ENCODE assay signal across 27 mouse cellular contexts in genomic region chr6:31211616-31212015, GRCm38 (mm10).
DNase-seq lines count a peak whose midpoint lies in the region; ATAC-seq and TF ChIP-seq lines count a peak whose summit lies in the region.
"Had no signal": no experiment of that assay in that cellular context is flagged by ENCODE, and none has a peak within 500 bp of the region (broad histone marks: within the 10 kb centered on the region; RNA-seq: fewer than 3 reads in every experiment).

No protein-coding gene starts in this region.

- H3K9ac ChIP-seq in stomach, postnatal 0 days (ENCODE audit: low read length): no peak overlapping the region
- H3K9ac ChIP-seq: embryonic facial prominence, embryonic 13.5 days; forebrain, embryonic 12.5 days; forebrain, embryonic 15.5 days; heart, embryonic 13.5 days; hindbrain, embryonic 14.5 days had no signal

- no peak for TF ChIP-seq CTCF in layer of hippocampus, adult 2 months (conservative IDR thresholded peaks at IDR 0.05)
- TF ChIP-seq CTCF in stomach, postnatal 0 days (IDR thresholded peaks at IDR 0.05; ENCODE audit: low read depth): no peak

- H3K4me3 ChIP-seq in layer of hippocampus, adult 2 months: peak overlapping the region; percentile 19; the same call in 1 of the 2 replicates
- H3K4me3 ChIP-seq in stomach, postnatal 0 days (ENCODE audit: low read depth, low read length): no peak overlapping the region
- H3K4me3 ChIP-seq: embryonic facial prominence, embryonic 10.5 days; embryonic facial prominence, embryonic 13.5 days; erythroblast, embryonic 14.5 days; forebrain, embryonic 12.5 days; forebrain, embryonic 15.5 days; heart, adult 2 months; heart, embryonic 10.5 days; heart, embryonic 13.5 days had no signal

- no peaks in the 10 kb centered on the region for H3K27me3 ChIP-seq in stomach, postnatal 0 days (ENCODE audit: control insufficient read depth, insufficient read depth, low read length)

- no peak for ATAC-seq in CD4-positive, CD25-positive, alpha-beta regulatory T cell, adult 4 months
- ATAC-seq in stomach, postnatal 0 days (ENCODE audit: low FRiP score, low TSS enrichment): no peak
- ATAC-seq: forebrain, embryonic 15.5 days; hindbrain, postnatal 0 days; intestine, postnatal 0 days had no signal

- 73% methylated on average over 5 of the region's 5 CpGs for WGBS in stomach, postnatal 0 days

- peak; percentile 39 for DNase-seq in CD4-positive, CD25-positive, alpha-beta regulatory T cell, adult 2 months (ENCODE audit: low read depth, low spot score)
- peak in 1 of 2 experiments; percentile 6 for DNase-seq in layer of hippocampus, adult 2 months (ENCODE audit: low spot score in 2 of 2)
- no peak for DNase-seq in layer of hippocampus, adult 11-12 months (ENCODE audit: low spot score)
- peak; percentile 40 for DNase-seq in CD4-positive helper T cell, adult 2 months (ENCODE audit: low read depth, low spot score)
- no peak for DNase-seq in stomach, postnatal 0 days (ENCODE audit: low spot score)
- DNase-seq: adrenal gland, adult 2 months; adrenal gland, postnatal 14 days; cerebellum, adult 11 months; cerebellum, adult 8-10 months; cerebellum, postnatal 10 days; cerebellum, postnatal 36 days; embryo, embryonic 11 days; gastrocnemius, postnatal 14 days; heart, adult 2 months; heart, postnatal 14 days; heart, postnatal 4 days had no signal

- TF ChIP-seq EP300 in stomach, postnatal 0 days (optimal IDR thresholded peaks at IDR 0.05): no peak

- H3K36me3 ChIP-seq in stomach, postnatal 0 days (ENCODE audit: control insufficient read depth, insufficient read depth, low read length): no peaks in the 10 kb centered on the region
- H3K36me3 ChIP-seq: embryonic facial prominence, embryonic 10.5 days; embryonic facial prominence, embryonic 13.5 days; forebrain, embryonic 12.5 days; forebrain, embryonic 15.5 days; heart, embryonic 10.5 days; heart, embryonic 13.5 days had no signal

- no peaks in the 10 kb centered on the region for H3K9me3 ChIP-seq in stomach, postnatal 0 days (ENCODE audit: control insufficient read depth, low read length)
- H3K9me3 ChIP-seq: embryonic facial prominence, embryonic 10.5 days; embryonic facial prominence, embryonic 13.5 days; forebrain, embryonic 12.5 days; forebrain, embryonic 15.5 days; heart, embryonic 10.5 days; heart, embryonic 13.5 days had no signal

- no peak overlapping the region for H3K4me2 ChIP-seq in stomach, postnatal 0 days (replicated peaks; ENCODE audit: low read depth)
- H3K4me2 ChIP-seq: embryonic facial prominence, embryonic 13.5 days; forebrain, embryonic 12.5 days; forebrain, embryonic 15.5 days; heart, embryonic 13.5 days; hindbrain, embryonic 14.5 days had no signal

- H3K27ac ChIP-seq in layer of hippocampus, adult 2 months: peak overlapping the region; percentile 69; the same call in 1 of the 2 replicates
- no peak overlapping the region for H3K27ac ChIP-seq in stomach, postnatal 0 days (replicated peaks)
- H3K27ac ChIP-seq: embryonic facial prominence, embryonic 10.5 days; embryonic facial prominence, embryonic 13.5 days; forebrain, embryonic 12.5 days; forebrain, embryonic 15.5 days; heart, adult 2 months; heart, embryonic 10.5 days; heart, embryonic 13.5 days; hindbrain, embryonic 14.5 days; hindbrain, postnatal 0 days had no signal

- no peaks in the 10 kb centered on the region for H3K4me1 ChIP-seq in stomach, postnatal 0 days (replicated peaks; ENCODE audit: control insufficient read depth, insufficient read depth)

Comparison
In these comparisons a context has a peak if more than half of its experiments do, and no peak if none do; other contexts are left out.
1. DNase-seq: peak in CD4-positive, CD25-positive, alpha-beta regulatory T cell, adult 2 months (single experiment) and CD4-positive helper T cell, adult 2 months (single experiment); none in layer of hippocampus, adult 11-12 months (single experiment) and stomach, postnatal 0 days (single experiment).